Mouse (Mus musculus) limb, embryonic 10.5 days (tissue): ENCODE results near the gene Ogdhl. TPM values are rescaled to one million over a fixed set of nuclear protein-coding genes. Genes with fewer than 3 reads are reported as not detected.

Source experiments
- DNase-seq: peaks from one replicate; pipeline ENCODE4 v3.0.0-alpha.2; 2017; ENCODE audit warnings: low spot score
- H3K27ac ChIP-seq: fragments of 300-500 bp; sonication (generic); 2 replicates; pipeline ENCODE4 v1.5.1; 2016; ENCODE audit warnings: mild to moderate bottlenecking
- H3K27me3 ChIP-seq: fragments of 300-500 bp; sonication (generic); 2 replicates; pipeline ENCODE4 v1.6.1; 2016; ENCODE audit warnings: low read depth, mild to moderate bottlenecking; ENCODE audit not compliant: poor library complexity, severe bottlenecking
- H3K36me3 ChIP-seq: fragments of 300-500 bp; sonication (generic); 2 replicates; pipeline ENCODE4 v1.6.1; 2016; ENCODE audit warnings: mild to moderate bottlenecking, moderate library complexity
- H3K4me1 ChIP-seq: fragments of 300-500 bp; sonication (generic); 2 replicates; pipeline ENCODE4 v1.6.1; 2016
- H3K4me3 ChIP-seq: fragments of 300-500 bp; sonication (generic); 2 replicates; pipeline ENCODE4 v1.5.1; 2016; ENCODE audit warnings: mild to moderate bottlenecking, moderate library complexity
- H3K9me3 ChIP-seq: fragments of 300-500 bp; sonication (generic); replicated peaks from 2 replicates; pipeline ENCODE4 v1.6.1; 2016; ENCODE audit warnings: mild to moderate bottlenecking
- WGBS: fragments of 180-500 bp; shearing (Covaris S2); methylation state at CpG from one replicate; pipeline ENCODE4 v1.1.7; 2016; 5-methylcytosine and 5-hydroxymethylcytosine counted together
- polyA plus RNA-seq: library from polyadenylated mRNA; unstranded; fragments of >200 nt; fragmentation: Nextera tagmentation; extraction: Ambion mirVana; gene quantifications from 2 replicates; pipeline ENCODE4 v1.2.1, GENCODE M21; 2016

The Ogdhl gene
- 15.8 and 21.1 TPM in 2 replicates for polyA plus RNA-seq

DNA sequence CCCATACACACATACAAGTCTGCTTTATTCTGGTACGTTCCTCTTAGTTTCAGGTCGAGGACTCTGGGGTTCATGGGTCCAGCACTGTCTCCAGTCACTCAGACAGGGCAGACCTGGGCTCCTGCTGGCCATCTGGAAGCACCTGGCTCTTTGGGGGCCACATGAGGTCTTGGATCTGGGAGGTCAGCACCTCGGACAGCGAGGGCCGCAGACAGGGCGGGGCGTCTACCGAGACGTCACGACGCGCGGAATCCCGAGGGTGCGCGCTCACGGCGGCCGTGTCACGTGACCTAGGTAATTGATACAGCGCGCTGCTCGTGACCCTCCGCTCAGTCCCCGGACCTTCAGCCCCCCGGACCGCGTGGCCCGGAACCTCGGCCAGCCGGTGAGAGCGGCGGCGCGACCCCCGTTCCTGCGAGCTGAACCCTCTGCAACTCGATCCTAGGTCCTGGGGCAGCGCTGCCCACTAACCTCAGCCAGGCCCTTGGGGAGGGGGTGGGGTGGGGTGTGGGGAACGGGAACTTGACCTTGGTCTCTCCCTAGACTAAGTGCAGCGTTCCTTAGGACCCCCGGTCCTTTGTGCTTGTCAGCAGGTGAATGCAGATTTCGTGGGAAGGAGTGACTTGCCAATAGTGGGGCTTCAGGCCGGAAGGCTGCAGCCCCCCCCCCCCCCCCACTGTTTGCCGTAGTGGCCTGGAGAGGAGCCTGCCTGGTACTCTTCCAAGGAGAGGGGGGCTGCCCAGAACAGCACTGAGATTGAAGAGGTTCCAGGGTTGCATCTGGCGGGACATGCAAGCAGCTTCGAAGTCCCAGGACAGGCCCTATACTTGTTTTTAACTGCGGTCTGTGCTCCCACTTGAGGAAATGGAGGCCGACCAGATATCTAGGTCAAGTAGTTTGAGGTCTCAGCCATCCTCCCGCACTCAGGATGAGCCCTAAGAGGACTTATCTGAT, at the start of gene Ogdhl:
Ogdhl (plus strand) TSS at position 288 of the 954 bp plus-strand sequence.
- H3K27me3 ChIP-seq: no peaks in the 10 kb centered on the region
- peak within 1 kb of the TSS; percentile 66 for H3K4me3 ChIP-seq
- H3K27ac ChIP-seq: peak within 1 kb of the TSS; percentile 87
- H3K4me1 ChIP-seq: peaks cover 13% of the 10 kb centered on the region
- WGBS: 3% methylated on average over 50 of the region's 50 CpGs
- peak; percentile 95 for DNase-seq
- no peaks in the 10 kb centered on the region for H3K9me3 ChIP-seq
- 0 out of 2 replicates have a peak, but pooled peaks cover 3% of the 10 kb centered on the region for H3K36me3 ChIP-seq

DNA sequence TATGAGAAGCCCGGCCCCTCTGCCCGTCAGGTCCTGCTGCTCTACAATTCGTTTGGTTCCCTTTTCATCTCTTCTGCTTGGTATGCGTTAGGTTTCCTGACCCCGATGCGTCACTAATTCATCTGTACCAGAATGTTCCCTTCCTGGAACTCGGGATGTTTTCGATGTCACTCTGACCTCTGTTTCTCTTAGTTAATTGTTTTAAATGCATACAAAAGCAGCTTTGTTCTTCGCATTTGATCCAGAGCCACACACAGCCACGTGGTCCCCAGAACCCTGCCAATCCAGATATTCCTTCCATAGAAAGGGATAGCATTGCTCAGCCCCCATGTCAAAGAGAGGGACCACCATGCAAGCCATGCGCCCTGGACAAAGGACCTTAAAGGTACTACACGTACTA, 20.2 kb upstream of the Ogdhl start:
- H3K36me3 ChIP-seq: peaks cover 22% of the 10 kb centered on the region
- H3K27me3 ChIP-seq: no peaks in the 10 kb centered on the region
- H3K4me3 ChIP-seq: no peak overlapping the region
- H3K4me1 ChIP-seq: no peaks in the 10 kb centered on the region
- no peak overlapping the region for H3K27ac ChIP-seq
- no peak for DNase-seq
- H3K9me3 ChIP-seq: no peaks in the 10 kb centered on the region
- WGBS: 84% methylated on average over 12 of the region's 12 CpGs

DNA sequence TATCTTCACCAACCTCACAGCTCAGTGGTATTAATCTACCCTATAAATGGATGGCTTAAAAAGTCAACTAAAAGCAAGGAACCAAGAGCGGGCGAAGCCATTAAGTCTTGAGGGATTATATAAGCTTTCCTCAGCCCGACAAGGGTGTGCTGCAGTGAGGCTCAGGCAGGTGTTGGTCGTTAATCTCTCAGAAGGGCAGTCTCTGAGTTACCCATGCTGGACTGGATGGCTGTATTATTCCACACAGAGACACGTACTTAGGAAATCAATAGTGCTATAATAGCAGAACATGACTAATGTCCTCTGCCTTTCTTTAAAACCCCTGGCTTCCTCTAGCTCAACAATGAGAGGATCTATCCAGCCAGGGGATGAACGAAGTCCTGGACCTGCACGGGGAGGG, 19.4 kb upstream of the Ogdhl start:
- H3K9me3 ChIP-seq: no peaks in the 10 kb centered on the region
- DNase-seq: no peak

DNA sequence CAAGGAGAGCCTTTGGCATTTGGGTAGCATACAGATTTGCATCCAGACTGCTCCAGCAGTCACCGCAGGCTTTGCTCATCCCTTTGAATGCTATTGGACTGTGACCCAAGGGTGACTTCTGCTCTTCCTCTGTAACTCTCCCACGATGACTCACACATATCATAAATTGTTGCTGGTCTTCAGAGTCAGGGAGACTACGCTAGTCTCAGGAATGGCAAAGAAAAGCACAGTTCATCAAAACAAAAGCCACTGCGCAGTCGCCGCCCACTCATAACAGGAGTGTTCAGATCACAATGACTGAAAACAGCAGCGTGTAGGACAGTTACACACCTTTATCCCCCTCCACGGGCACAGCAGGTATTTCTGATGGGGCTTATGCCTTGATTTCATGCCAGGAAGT, 16.9 kb upstream of the Ogdhl start:
- WGBS: 89% methylated on average over 8 of the region's 8 CpGs
- Histone ChIP-seq H3K36me3 (peaks cover 5% of the 10 kb centered on the region; the same call in 1 of the 2 replicates), H3K27me3 (no peaks in the 10 kb centered on the region), H3K4me1 (no peaks in the 10 kb centered on the region), H3K27ac (no peak overlapping the region), H3K9me3 (no peaks in the 10 kb centered on the region), H3K4me3 (no peak overlapping the region)
- no peak for DNase-seq

More for the DNA sequence above, 19.4 kb upstream of the Ogdhl start:
- Histone ChIP-seq H3K36me3 (peaks cover 18% of the 10 kb centered on the region), H3K27me3 (no peaks in the 10 kb centered on the region), H3K4me3 (no peak overlapping the region), H3K27ac (no peak overlapping the region), H3K4me1 (no peaks in the 10 kb centered on the region)
- WGBS: 83% methylated on average over 7 of the region's 7 CpGs

DNA sequence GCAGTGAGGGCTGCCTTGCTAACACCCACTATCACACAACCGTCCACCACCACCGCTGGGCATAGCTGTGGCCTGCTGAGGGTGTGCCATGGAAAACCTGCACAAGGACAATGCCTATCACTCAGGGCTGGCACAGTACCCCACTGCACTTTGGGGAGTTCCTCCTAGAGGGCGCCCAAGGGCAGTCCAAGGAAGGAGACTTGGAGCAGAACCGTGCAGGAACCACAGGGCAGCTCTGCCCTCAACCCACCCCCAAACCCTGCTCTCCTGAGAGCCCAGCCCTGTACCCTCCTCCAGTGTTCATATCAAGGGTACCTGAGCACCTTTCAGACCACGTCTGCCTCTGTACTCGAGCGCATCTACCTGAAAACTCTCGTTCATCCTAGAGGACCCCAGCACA, 11.9 kb upstream of the Ogdhl start:
- no peaks in the 10 kb centered on the region for H3K27me3 ChIP-seq
- H3K9me3 ChIP-seq: no peaks in the 10 kb centered on the region
- no peak overlapping the region for H3K4me3 ChIP-seq
- no peaks in the 10 kb centered on the region for H3K36me3 ChIP-seq
- H3K27ac ChIP-seq: no peak overlapping the region
- H3K4me1 ChIP-seq: no peaks in the 10 kb centered on the region
- peak; percentile 48 for DNase-seq
- WGBS: 43% methylated on average over 8 of the region's 8 CpGs

DNA sequence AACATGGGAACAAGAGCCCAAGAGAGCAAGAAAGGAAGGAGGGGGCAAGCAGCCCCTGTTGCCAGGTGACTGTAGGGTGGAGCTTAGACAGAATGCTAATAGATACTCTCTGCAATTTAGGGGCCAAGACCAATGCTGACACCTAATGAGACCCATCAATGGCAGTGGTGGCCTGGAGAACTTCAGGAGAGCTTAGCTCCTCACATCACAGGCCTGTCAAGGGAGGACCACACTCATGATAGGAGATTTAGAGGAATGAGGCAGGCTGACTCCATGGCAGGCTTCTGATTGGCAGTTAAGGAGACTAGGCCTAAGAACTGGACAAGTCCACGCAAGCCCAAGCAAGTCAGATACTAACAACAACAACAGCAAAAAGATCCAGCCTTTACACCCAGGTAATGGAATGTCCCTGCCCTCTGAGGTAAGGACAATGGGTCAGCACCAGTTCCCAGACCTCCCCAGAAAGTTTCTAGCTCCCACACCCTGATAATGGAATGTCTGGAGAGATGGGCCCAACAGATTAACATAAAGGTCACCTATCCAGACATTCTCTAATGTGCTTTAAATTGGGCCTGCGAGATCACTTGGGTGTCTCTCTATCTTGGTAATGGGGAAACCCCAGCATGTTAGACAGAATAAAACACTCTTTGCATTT, 10.3 kb upstream of the Ogdhl start:
- Histone ChIP-seq H3K9me3 (no peaks in the 10 kb centered on the region), H3K4me3 (no peak overlapping the region), H3K4me1 (no peaks in the 10 kb centered on the region), H3K27ac (no peak overlapping the region), H3K27me3 (no peaks in the 10 kb centered on the region), H3K36me3 (no peaks in the 10 kb centered on the region)
- WGBS: 82% methylated on average over 2 of the region's 2 CpGs
- DNase-seq: no peak

DNA sequence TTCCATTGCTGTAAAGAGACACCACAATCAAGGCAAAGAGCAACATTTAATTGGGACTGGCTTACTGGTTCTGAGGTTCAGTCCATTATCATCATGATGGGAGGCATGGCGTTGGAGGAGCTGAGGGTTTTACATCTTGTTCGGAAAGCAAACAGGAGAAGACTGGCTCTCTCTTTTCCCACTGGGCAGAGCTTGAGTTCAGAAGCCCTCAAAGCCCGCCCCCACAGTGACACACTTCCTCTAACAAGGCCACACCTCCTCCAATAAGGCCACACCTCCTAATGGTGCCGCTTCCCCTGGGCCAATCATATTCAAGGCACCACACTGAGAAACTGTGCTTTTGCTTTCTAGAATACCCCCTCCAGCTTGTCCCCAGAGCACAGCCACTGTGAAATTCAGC, 4.0 kb upstream of the Ogdhl start:
- WGBS: 7% methylated on average over 4 of the region's 4 CpGs
- Histone ChIP-seq H3K4me3 (no peak overlapping the region), H3K27ac (no peak overlapping the region), H3K9me3 (no peaks in the 10 kb centered on the region), H3K4me1 (peaks cover 11% of the 10 kb centered on the region), H3K36me3 (no peaks in the 10 kb centered on the region), H3K27me3 (no peaks in the 10 kb centered on the region)
- DNase-seq: no peak

DNA sequence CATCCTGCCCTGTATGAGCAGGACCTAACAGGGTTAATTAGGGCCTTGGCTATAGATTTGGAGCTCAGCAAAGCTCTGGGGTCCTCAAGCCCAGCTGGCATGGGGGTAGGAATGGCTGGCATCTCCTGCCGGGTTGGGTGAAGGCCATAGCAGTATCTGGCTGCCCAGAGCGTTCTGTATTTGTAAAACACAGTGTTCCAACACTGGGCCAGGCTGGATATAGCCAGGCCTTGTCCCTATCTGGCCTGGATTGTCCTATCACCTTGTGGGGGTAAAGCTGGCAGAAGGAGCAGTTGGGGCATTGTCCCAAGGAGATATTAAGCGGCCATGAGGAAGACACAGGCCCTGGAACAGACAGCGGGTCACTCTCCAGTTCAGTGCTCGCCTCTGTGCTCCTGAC, 1.4 kb downstream of the Ogdhl start:
- Histone ChIP-seq H3K27me3 (no peaks in the 10 kb centered on the region), H3K36me3 (peaks cover 5% of the 10 kb centered on the region; the same call in 1 of the 2 replicates), H3K4me3 (no peak overlapping the region), H3K27ac (0 out of 2 replicates have a peak overlapping the region, but pooled peaks have one; percentile 87), H3K9me3 (no peaks in the 10 kb centered on the region), H3K4me1 (peaks cover 9% of the 10 kb centered on the region)
- WGBS: 91% methylated on average over 5 of the region's 5 CpGs
- no peak for DNase-seq

DNA sequence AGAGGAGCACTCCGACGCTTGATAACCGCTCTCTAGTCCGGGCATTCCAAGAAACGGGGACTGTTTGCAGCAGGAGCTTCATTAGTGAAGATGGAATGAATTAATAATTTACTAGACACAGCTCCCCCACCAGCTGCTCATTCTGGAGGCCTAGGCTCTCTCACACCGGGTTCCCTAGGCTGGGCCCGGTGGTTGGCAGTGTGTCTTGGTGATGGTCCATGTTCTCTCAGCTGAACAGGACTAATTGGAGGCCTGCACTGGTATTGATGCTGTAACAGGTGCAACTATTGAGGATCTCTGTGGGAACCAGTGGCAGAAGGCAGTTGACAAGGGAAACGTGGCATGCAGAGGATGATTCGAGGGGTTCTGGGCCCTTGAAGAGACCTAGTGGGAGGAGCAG, 5.5 kb downstream of the Ogdhl start:
- H3K9me3 ChIP-seq: no peaks in the 10 kb centered on the region
- no peak for DNase-seq
- 91% methylated on average over 9 of the region's 9 CpGs for WGBS
- no peak overlapping the region for H3K27ac ChIP-seq
- peaks cover 10% of the 10 kb centered on the region for H3K36me3 ChIP-seq
- H3K4me1 ChIP-seq: peaks cover 6% of the 10 kb centered on the region
- H3K27me3 ChIP-seq: no peaks in the 10 kb centered on the region
- no peak overlapping the region for H3K4me3 ChIP-seq

DNA sequence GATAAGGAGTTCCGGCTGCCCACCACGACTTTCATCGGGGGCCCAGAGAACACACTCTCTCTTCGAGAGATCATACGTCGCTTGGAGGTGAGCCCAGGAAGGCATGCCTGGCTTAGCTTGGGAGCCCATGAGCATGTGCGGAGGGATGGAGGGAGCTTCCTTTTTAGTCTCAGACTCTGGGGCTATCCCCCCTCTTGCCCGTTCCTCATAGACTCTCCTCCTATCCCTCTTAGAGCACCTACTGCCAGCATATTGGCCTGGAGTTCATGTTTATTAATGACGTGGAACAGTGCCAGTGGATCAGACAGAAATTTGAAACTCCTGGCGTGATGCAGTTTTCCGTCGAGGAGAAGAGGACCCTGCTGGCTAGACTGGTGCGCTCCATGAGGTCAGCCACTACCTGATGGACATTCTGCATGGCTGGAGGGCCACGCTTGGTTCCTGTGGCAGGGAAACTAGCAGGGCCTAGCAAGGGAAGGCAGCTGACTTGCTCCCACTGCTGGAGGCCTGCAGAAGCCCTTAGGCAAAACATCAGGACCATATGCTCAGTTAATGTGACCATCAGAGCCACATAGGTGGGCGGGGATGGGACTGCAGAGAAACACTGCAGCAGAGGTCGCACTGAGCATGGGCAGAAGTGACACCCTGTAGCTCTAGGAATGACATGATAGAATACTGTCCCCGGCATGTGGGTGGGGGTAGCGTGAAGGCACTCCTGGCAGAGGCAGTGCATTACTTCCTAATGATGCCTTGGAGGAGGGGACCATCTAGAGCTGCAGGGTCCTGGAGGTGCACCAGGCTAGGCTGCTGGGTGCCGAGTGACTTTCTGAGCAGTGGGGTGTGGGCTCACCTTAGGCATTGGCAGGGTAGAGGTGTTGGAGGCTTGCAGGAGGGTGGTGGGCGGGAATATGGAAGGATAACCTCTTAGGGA, 11.0 kb downstream of the Ogdhl start:
- Histone ChIP-seq H3K4me3 (no peak overlapping the region), H3K9me3 (no peaks in the 10 kb centered on the region), H3K27me3 (no peaks in the 10 kb centered on the region), H3K36me3 (peaks cover 47% of the 10 kb centered on the region), H3K4me1 (no peaks in the 10 kb centered on the region), H3K27ac (no peak overlapping the region)
- no peak for DNase-seq
- WGBS: 91% methylated on average over 20 of the region's 20 CpGs

DNA sequence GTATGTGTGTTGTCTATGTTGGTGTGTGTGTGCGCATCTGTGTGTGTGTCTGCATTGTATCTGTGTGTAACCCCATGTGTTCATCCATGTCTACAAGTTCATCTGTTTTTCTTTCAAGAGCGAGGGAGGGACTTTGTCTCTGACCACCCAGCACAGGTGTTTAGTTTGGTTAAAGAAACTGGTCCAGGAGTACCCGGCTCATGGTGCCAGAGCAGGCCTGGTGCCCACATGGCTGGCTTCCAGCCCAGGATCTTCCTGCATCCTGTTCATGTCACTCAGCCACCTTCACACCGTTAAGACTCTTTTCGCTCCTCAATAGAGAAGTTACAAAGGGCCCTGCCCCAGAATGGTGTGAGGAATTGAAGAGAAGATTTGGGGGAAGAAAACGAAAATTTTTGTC, 14.2 kb downstream of the Ogdhl start:
- Histone ChIP-seq H3K27me3 (no peaks in the 10 kb centered on the region), H3K9me3 (no peaks in the 10 kb centered on the region), H3K4me3 (no peak overlapping the region), H3K36me3 (peaks cover 77% of the 10 kb centered on the region), H3K27ac (no peak overlapping the region), H3K4me1 (no peaks in the 10 kb centered on the region)
- no peak for DNase-seq
- 93% methylated on average over 6 of the region's 6 CpGs for WGBS

DNA sequence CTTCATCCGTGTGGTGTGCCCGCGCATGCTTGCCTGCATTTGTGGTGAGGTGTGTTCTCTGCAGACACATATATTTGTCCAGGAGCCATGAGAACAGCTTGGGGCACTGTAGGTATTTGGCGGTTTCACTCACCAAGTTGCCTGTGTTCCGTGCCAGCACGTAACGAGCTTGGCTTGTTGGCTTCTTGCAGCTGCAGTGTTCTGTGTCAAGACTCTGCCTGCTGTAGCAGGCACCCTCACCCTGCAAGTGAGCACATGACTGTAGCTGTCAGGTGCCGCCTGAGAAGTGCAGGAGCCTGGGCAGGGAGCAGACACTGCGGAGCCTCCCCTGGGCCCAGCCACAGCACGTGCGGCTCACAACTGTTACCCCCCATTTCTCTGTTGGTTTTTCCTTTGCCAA, 14.7 kb downstream of the Ogdhl start:
- no peaks in the 10 kb centered on the region for H3K9me3 ChIP-seq
- H3K27ac ChIP-seq: no peak overlapping the region
- no peak overlapping the region for H3K4me3 ChIP-seq
- peaks cover 83% of the 10 kb centered on the region for H3K36me3 ChIP-seq
- H3K27me3 ChIP-seq: no peaks in the 10 kb centered on the region
- 84% methylated on average over 11 of the region's 11 CpGs for WGBS
- no peak for DNase-seq
- H3K4me1 ChIP-seq: no peaks in the 10 kb centered on the region
